ENCODE assay signal across 26 mouse cellular contexts in genomic region chr7:46554855-46555254, GRCm38 (mm10).
DNase-seq lines count a peak whose midpoint lies in the region; ATAC-seq and TF ChIP-seq lines count a peak whose summit lies in the region.
"Had no signal": no experiment of that assay in that cellular context is flagged by ENCODE, and none has a peak within 500 bp of the region (broad histone marks: within the 10 kb centered on the region; RNA-seq: fewer than 3 reads in every experiment).

No protein-coding gene starts in this region.

- no peaks in the 10 kb centered on the region for H3K9me3 ChIP-seq in hindbrain, embryonic 12.5 days (replicated peaks)
- no peaks in the 10 kb centered on the region for H3K9me3 ChIP-seq in hindbrain, postnatal 0 days (ENCODE audit: low read length)
- no peaks in the 10 kb centered on the region for H3K9me3 ChIP-seq in megakaryocyte, embryonic 14.5 days
- no peaks in the 10 kb centered on the region for H3K9me3 ChIP-seq in midbrain, embryonic 14.5 days (ENCODE audit: control insufficient read depth, low read length)
- H3K9me3 ChIP-seq: embryonic facial prominence, embryonic 13.5 days; forebrain, embryonic 12.5 days; limb, embryonic 10.5 days; limb, embryonic 15.5 days; liver, embryonic 13.5 days had no signal

- 71% methylated on average over 9 of the region's 9 CpGs for WGBS in cerebellum, adult 2 months
- 77% methylated on average over 9 of the region's 9 CpGs for WGBS in hindbrain, embryonic 12.5 days
- WGBS in hindbrain, postnatal 0 days: 60% methylated on average over 9 of the region's 9 CpGs
- 73% methylated on average over 9 of the region's 9 CpGs for WGBS in midbrain, embryonic 14.5 days
- 92% methylated on average over 9 of the region's 9 CpGs for WGBS in kidney, adult 2 months

- DNase-seq in cerebellum, adult 2 months: no peak
- DNase-seq in cerebellum, postnatal 4 days (ENCODE audit: low spot score in 2 of 2): no peak
- DNase-seq in hindbrain, postnatal 0 days (ENCODE audit: low spot score): no peak
- DNase-seq in midbrain, embryonic 14.5 days: no peak
- no peak for DNase-seq in kidney, adult 2 months
- DNase-seq: adrenal gland, postnatal 10 days; cerebellum, adult 18-20 months; gastrocnemius, adult 2 months; gastrocnemius, postnatal 36 days; heart, adult 18-20 months; heart, postnatal 36 days; kidney, adult 9 months; kidney, postnatal 10 days; layer of hippocampus, adult 9-11 months; liver, embryonic 13.5 days; thymus, adult 2 months; thymus, postnatal 4 days had no signal

- TF ChIP-seq POLR2A in cerebellum, adult 2 months (IDR thresholded peaks at IDR 0.05; ENCODE audit: borderline replicate concordance, insufficient read depth, low read length): no peak
- no peak for TF ChIP-seq POLR2A in kidney, adult 2 months (IDR thresholded peaks at IDR 0.05; ENCODE audit: low read depth, low read length)

- no peaks in the 10 kb centered on the region for H3K36me3 ChIP-seq in hindbrain, embryonic 12.5 days
- no peaks in the 10 kb centered on the region for H3K36me3 ChIP-seq in hindbrain, postnatal 0 days (ENCODE audit: insufficient read depth, low read length)
- H3K36me3 ChIP-seq in megakaryocyte, embryonic 14.5 days (replicated peaks; ENCODE audit: low read length): no peaks in the 10 kb centered on the region
- no peaks in the 10 kb centered on the region for H3K36me3 ChIP-seq in midbrain, embryonic 14.5 days (ENCODE audit: control insufficient read depth, insufficient read depth, low read length)
- H3K36me3 ChIP-seq in kidney, adult 2 months (ENCODE audit: control insufficient read depth, insufficient read depth, low read length): no peaks in the 10 kb centered on the region
- H3K36me3 ChIP-seq: embryonic facial prominence, embryonic 13.5 days; forebrain, embryonic 12.5 days; limb, embryonic 10.5 days; limb, embryonic 15.5 days; liver, embryonic 13.5 days had no signal

- no peak overlapping the region for H3K4me2 ChIP-seq in hindbrain, embryonic 12.5 days (replicated peaks)
- no peak overlapping the region for H3K4me2 ChIP-seq in hindbrain, postnatal 0 days (ENCODE audit: low read depth, low read length)
- H3K4me2 ChIP-seq in midbrain, embryonic 14.5 days (ENCODE audit: low read length): no peak overlapping the region
- H3K4me2 ChIP-seq: embryonic facial prominence, embryonic 13.5 days; forebrain, embryonic 12.5 days; heart, embryonic 11.5 days; limb, embryonic 15.5 days; liver, embryonic 13.5 days had no signal

- H3K4me1 ChIP-seq in cerebellum, adult 2 months (ENCODE audit: control insufficient read depth, insufficient read depth, low read length): peaks cover 64% of the 10 kb centered on the region
- H3K4me1 ChIP-seq in hindbrain, embryonic 12.5 days: peaks cover 41% of the 10 kb centered on the region
- peaks cover 20% of the 10 kb centered on the region for H3K4me1 ChIP-seq in hindbrain, postnatal 0 days (ENCODE audit: insufficient read depth, low read length)
- peaks cover 21% of the 10 kb centered on the region for H3K4me1 ChIP-seq in megakaryocyte, embryonic 14.5 days
- H3K4me1 ChIP-seq in midbrain, embryonic 14.5 days (ENCODE audit: control insufficient read depth, insufficient read depth, low read length): peaks cover 16% of the 10 kb centered on the region; the same call in 1 of the 2 replicates
- no peaks in the 10 kb centered on the region for H3K4me1 ChIP-seq in kidney, adult 2 months (ENCODE audit: control insufficient read depth, insufficient read depth, low read length)
- H3K4me1 ChIP-seq: limb, embryonic 15.5 days had no signal

- no peak overlapping the region for H3K9ac ChIP-seq in hindbrain, embryonic 12.5 days
- no peak overlapping the region for H3K9ac ChIP-seq in hindbrain, postnatal 0 days (replicated peaks; ENCODE audit: low read length)
- no peak overlapping the region for H3K9ac ChIP-seq in midbrain, embryonic 14.5 days (replicated peaks; ENCODE audit: low read length)
- H3K9ac ChIP-seq: embryonic facial prominence, embryonic 13.5 days; forebrain, embryonic 12.5 days; limb, embryonic 15.5 days; liver, embryonic 13.5 days had no signal

- H3K27me3 ChIP-seq in cerebellum, adult 2 months (ENCODE audit: control insufficient read depth, insufficient read depth, low read length): no peaks in the 10 kb centered on the region
- H3K27me3 ChIP-seq in hindbrain, embryonic 12.5 days: no peaks in the 10 kb centered on the region
- H3K27me3 ChIP-seq in hindbrain, postnatal 0 days (ENCODE audit: insufficient read depth, low read length): no peaks in the 10 kb centered on the region
- H3K27me3 ChIP-seq in megakaryocyte, embryonic 14.5 days (replicated peaks): peaks cover 15% of the 10 kb centered on the region
- no peaks in the 10 kb centered on the region for H3K27me3 ChIP-seq in midbrain, embryonic 14.5 days (ENCODE audit: control insufficient read depth, insufficient read depth, low read length)
- no peaks in the 10 kb centered on the region for H3K27me3 ChIP-seq in kidney, adult 2 months (replicated peaks; ENCODE audit: control insufficient read depth, insufficient read depth, low read length)
- H3K27me3 ChIP-seq: embryonic facial prominence, embryonic 13.5 days; forebrain, embryonic 12.5 days; limb, embryonic 15.5 days; liver, embryonic 13.5 days; Patski had no signal

- no peak overlapping the region for H3K4me3 ChIP-seq in cerebellum, adult 2 months (replicated peaks; ENCODE audit: insufficient read depth, low read depth, low read length)
- no peak overlapping the region for H3K4me3 ChIP-seq in hindbrain, embryonic 12.5 days
- H3K4me3 ChIP-seq in hindbrain, postnatal 0 days (ENCODE audit: low read length): no peak overlapping the region
- H3K4me3 ChIP-seq in megakaryocyte, embryonic 14.5 days (replicated peaks): peak overlapping the region; percentile 57
- H3K4me3 ChIP-seq in midbrain, embryonic 14.5 days (replicated peaks; ENCODE audit: low read depth, low read length): no peak overlapping the region
- H3K4me3 ChIP-seq in kidney, adult 2 months (ENCODE audit: insufficient read depth, low read depth, low read length): no peak overlapping the region
- H3K4me3 ChIP-seq: embryonic facial prominence, embryonic 13.5 days; forebrain, embryonic 12.5 days; gastrocnemius, adult 2 months; limb, embryonic 10.5 days; limb, embryonic 15.5 days; liver, embryonic 13.5 days had no signal

- ATAC-seq in hindbrain, embryonic 12.5 days (ENCODE audit: low FRiP score): 0 out of 2 replicates have a peak, but pooled peaks have one; percentile 26
- no peak for ATAC-seq in hindbrain, postnatal 0 days
- ATAC-seq in megakaryocyte, adult 5-6 weeks (ENCODE audit: poor library complexity, severe bottlenecking): no peak
- peak; percentile 25; the same call in 1 of the 2 replicates for ATAC-seq in midbrain, embryonic 14.5 days (ENCODE audit: low FRiP score, low TSS enrichment)
- ATAC-seq: Patski had no signal

- no peak for TF ChIP-seq CTCF in cerebellum, adult 2 months (IDR thresholded peaks at IDR 0.05; ENCODE audit: borderline replicate concordance, insufficient read depth, low read depth, low read length)
- TF ChIP-seq CTCF in hindbrain, postnatal 0 days (IDR thresholded peaks at IDR 0.05; ENCODE audit: low read depth): no peak
- TF ChIP-seq CTCF in kidney, adult 2 months (conservative IDR thresholded peaks at IDR 0.05; ENCODE audit: insufficient read depth, insufficient read length, low read depth, low read length): no peak

- peak overlapping the region; percentile 9 for H3K27ac ChIP-seq in cerebellum, adult 2 months (ENCODE audit: insufficient read depth, low read length)
- 0 out of 2 replicates have a peak overlapping the region, but pooled peaks have one; percentile 17 for H3K27ac ChIP-seq in hindbrain, embryonic 12.5 days
- no peak overlapping the region for H3K27ac ChIP-seq in hindbrain, postnatal 0 days
- no peak overlapping the region; the same call in 1 of the 2 replicates for H3K27ac ChIP-seq in midbrain, embryonic 14.5 days (replicated peaks; ENCODE audit: low read depth, low read length)
- H3K27ac ChIP-seq in kidney, adult 2 months (ENCODE audit: insufficient read depth, low read depth, low read length): no peak overlapping the region
- H3K27ac ChIP-seq: embryonic facial prominence, embryonic 13.5 days; forebrain, embryonic 12.5 days; gastrocnemius, adult 2 months; limb, embryonic 10.5 days; limb, embryonic 15.5 days; liver, embryonic 13.5 days had no signal

Comparison
In these comparisons a context has a peak if more than half of its experiments do, and no peak if none do; other contexts are left out.
1. H3K27ac ChIP-seq: peak in cerebellum, adult 2 months (single experiment) and hindbrain, embryonic 12.5 days (single experiment); none in hindbrain, postnatal 0 days (single experiment), midbrain, embryonic 14.5 days (single experiment) and kidney, adult 2 months (single experiment).
2. ATAC-seq: peak in hindbrain, embryonic 12.5 days (single experiment) and midbrain, embryonic 14.5 days (single experiment); none in hindbrain, postnatal 0 days (single experiment) and megakaryocyte, adult 5-6 weeks (single experiment).